ENCODE assay signal across 9 mouse cellular contexts in genomic region chr12:52699961-52700696, GRCm38 (mm10). TPM values are rescaled to one million over a fixed set of nuclear protein-coding genes. Genes with fewer than 3 reads are reported as not detected.
A peak's percentile ranks its signal among the peaks of the same experiment; 100 is the strongest.
DNase-seq lines count a peak whose midpoint lies in the region; ATAC-seq and TF ChIP-seq lines count a peak whose summit lies in the region.
"Had no signal": no experiment of that assay in that cellular context is flagged by ENCODE, and none has a peak within 500 bp of the region (broad histone marks: within the 10 kb centered on the region; RNA-seq: fewer than 3 reads in every experiment).

No protein-coding gene starts in this region.

- H3K4me2 ChIP-seq in kidney, postnatal 0 days (ENCODE audit: low read length): peak overlapping the region; percentile 59
- H3K4me2 ChIP-seq in hindbrain, embryonic 12.5 days (replicated peaks): peak overlapping the region; percentile 75
- peak overlapping the region; percentile 72 for H3K4me2 ChIP-seq in neural tube, embryonic 15.5 days

- no peaks in the 10 kb centered on the region for H3K36me3 ChIP-seq in kidney, postnatal 0 days (ENCODE audit: insufficient read depth, low read length)
- no peaks in the 10 kb centered on the region for H3K36me3 ChIP-seq in hindbrain, embryonic 12.5 days
- H3K36me3 ChIP-seq in neural tube, embryonic 15.5 days: no peaks in the 10 kb centered on the region

- intact Hi-C loops in heart, postnatal 25 days (cut with DNase I): loop anchor here (10.0 kb wide), 1 partner anchor 195 kb away; no protein-coding TSS in a partner anchor

- H3K27me3 ChIP-seq in kidney, postnatal 0 days (ENCODE audit: insufficient read depth, low read length): no peaks in the 10 kb centered on the region
- H3K27me3 ChIP-seq in hindbrain, embryonic 12.5 days: no peaks in the 10 kb centered on the region
- no peaks in the 10 kb centered on the region for H3K27me3 ChIP-seq in neural tube, embryonic 15.5 days (replicated peaks)

- H3K27ac ChIP-seq in kidney, postnatal 0 days: no peak overlapping the region
- H3K27ac ChIP-seq in hindbrain, embryonic 12.5 days: peak overlapping the region; percentile 87
- H3K27ac ChIP-seq in neural tube, embryonic 15.5 days (replicated peaks): peak overlapping the region; percentile 93

- peaks cover 9% of the 10 kb centered on the region; the same call in 1 of the 2 replicates for H3K4me1 ChIP-seq in kidney, postnatal 0 days (replicated peaks; ENCODE audit: insufficient read depth, low read length)
- H3K4me1 ChIP-seq in hindbrain, embryonic 12.5 days: peaks cover 45% of the 10 kb centered on the region
- peaks cover 53% of the 10 kb centered on the region for H3K4me1 ChIP-seq in neural tube, embryonic 15.5 days

- no peak overlapping the region for H3K4me3 ChIP-seq in kidney, postnatal 0 days (replicated peaks; ENCODE audit: low read depth, low read length)
- H3K4me3 ChIP-seq in hindbrain, embryonic 12.5 days: peak overlapping the region; percentile 54
- peak overlapping the region; percentile 62 for H3K4me3 ChIP-seq in neural tube, embryonic 15.5 days (replicated peaks)

- TF ChIP-seq CTCF in kidney, postnatal 0 days (IDR thresholded peaks at IDR 0.05; ENCODE audit: low read depth): no peak

- DNase-seq in kidney, postnatal 0 days (ENCODE audit: low spot score): no peak
- no peak for DNase-seq in kidney, postnatal 10 days
- DNase-seq in cerebellum, adult 9-11 months: peak; percentile 45
- no peak for DNase-seq in adrenal gland, postnatal 14 days
- no peak for DNase-seq in yolk sac, embryonic 10.5 days (ENCODE audit: low spot score)
- DNase-seq in heart, postnatal 25 days (ENCODE audit: low spot score): no peak

- 35% methylated on average over 15 of the region's 15 CpGs for WGBS in kidney, postnatal 0 days
- 18% methylated on average over 15 of the region's 15 CpGs for WGBS in hindbrain, embryonic 12.5 days
- WGBS in neural tube, embryonic 15.5 days: 9% methylated on average over 15 of the region's 15 CpGs

- no peaks in the 10 kb centered on the region for H3K9me3 ChIP-seq in kidney, postnatal 0 days (replicated peaks; ENCODE audit: low read length)
- H3K9me3 ChIP-seq in hindbrain, embryonic 12.5 days (replicated peaks): no peaks in the 10 kb centered on the region
- no peaks in the 10 kb centered on the region for H3K9me3 ChIP-seq in neural tube, embryonic 15.5 days (replicated peaks)

- ATAC-seq in kidney, postnatal 0 days (replicated peaks; ENCODE audit: low FRiP score, low read depth): no peak
- peak; percentile 43; the same call in 1 of the 2 replicates for ATAC-seq in hindbrain, embryonic 12.5 days (ENCODE audit: low FRiP score)
- ATAC-seq in neural tube, embryonic 15.5 days (ENCODE audit: low FRiP score): peak; percentile 23; the same call in 1 of the 2 replicates

- no peak overlapping the region for H3K9ac ChIP-seq in kidney, postnatal 0 days (ENCODE audit: low read depth, low read length)
- peak overlapping the region; percentile 69 for H3K9ac ChIP-seq in hindbrain, embryonic 12.5 days
- H3K9ac ChIP-seq in neural tube, embryonic 15.5 days (replicated peaks): peak overlapping the region; percentile 70

RNA-seq across cellular contexts. Expression of gene Akap6, which starts 0.9 kb away (rescaled TPM):
- polyA plus RNA-seq in kidney, postnatal 0 days (2015; fragmentation: Nextera tagmentation; extraction: Ambion mirVana): 0.11 and 0.15 TPM in 2 replicates
- polyA plus RNA-seq in hindbrain, embryonic 12.5 days (2016; fragmentation: Nextera tagmentation; extraction: Ambion mirVana): 33.1 and 34.2 TPM in 2 replicates
- polyA plus RNA-seq in neural tube, embryonic 15.5 days (2015; fragmentation: Nextera tagmentation; extraction: Ambion mirVana): 20.3 and 24.4 TPM in 2 replicates
- 2.2 and 3.7 TPM in 2 replicates for total RNA-seq in adrenal gland, postnatal 14 days (2021)
- 100 to 1,000 TPM in 1 of 2 experiments, 10 to 100 TPM in 1; 93.5 to 103 TPM for total RNA-seq in heart, postnatal 25 days (2021)
- total RNA-seq: MEL had no signal

Comparison
In these comparisons a context has a peak if more than half of its experiments do, and no peak if none do; other contexts are left out.
1. RNA of gene Akap6, which starts 0.9 kb away (polyA plus RNA-seq): 33.1 to 34.2 TPM in hindbrain, embryonic 12.5 days and 20.3 to 24.4 TPM in neural tube, embryonic 15.5 days; 0.11 to 0.15 TPM in kidney, postnatal 0 days; every median in the first group is over 10 times any median in the second.
2. Peak in every context shown above with its lines, with median percentiles within 50 percentile points of each other: H3K4me2 ChIP-seq.